Mouse (Mus musculus) CD8-positive naive resting alpha-beta T cell, adult 57 days (primary cell): ENCODE measurements around the gene Rbpj. TPM values are rescaled to one million over a fixed set of nuclear protein-coding genes. Genes with fewer than 3 reads are reported as not detected.

Experiments
- total RNA-seq: library from RNA; stranded (reverse); gene quantifications from one replicate; pipeline ENCODE4 v1.2.4, GENCODE M21; 2023

The Rbpj gene
- total RNA-seq: 35.5 TPM

DNA sequence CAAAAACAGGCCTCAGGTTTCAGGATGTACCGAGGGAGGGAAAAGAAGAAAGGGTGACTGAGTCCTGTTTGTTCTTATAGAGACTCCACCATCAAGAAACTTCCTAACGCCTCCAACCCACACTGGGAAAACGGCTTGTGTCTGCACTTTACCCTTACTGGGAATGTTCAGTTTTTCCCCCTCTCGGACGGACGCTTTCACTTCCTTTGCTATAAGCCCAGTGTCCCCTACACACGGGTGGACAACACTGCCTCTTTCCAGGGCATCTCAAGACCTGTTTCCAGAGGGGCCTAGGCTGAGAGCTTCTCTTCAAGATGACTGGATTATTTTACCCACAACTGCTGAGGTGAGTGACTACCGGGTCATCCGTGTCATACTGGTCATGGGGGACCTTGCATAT lies at the start of gene Rbpj:
Gene Rbpj, plus strand, starts transcription at position 270 of the 400 bp plus-strand sequence.

Other genes with a start within 250 kb of the Rbpj start
- gene Smim20, start 199.1 kb upstream of the Rbpj start, total RNA-seq: 34.8 TPM
- not detected for gene Cckar, start 241.6 kb downstream of the Rbpj start, total RNA-seq